Mouse (Mus musculus): ENCODE data around the gene Ror1. TPM values are rescaled to one million over a fixed set of nuclear protein-coding genes. Genes with fewer than 3 reads are reported as not detected.

Ror1 gene
- polyA plus RNA-seq, 1 experiment from 2014 or later = 6.9 TPM

- Histone ChIP-seq H3K9ac (ENCODE audit: low read length) (no peak overlapping the region), H3K4me1 (ENCODE audit: control insufficient read depth, insufficient read depth, low read length) (no peaks in the 10 kb centered on the region), H3K9me3 (ENCODE audit: control insufficient read depth, low read length) (no peaks in the 10 kb centered on the region), H3K4me3 (ENCODE audit: low read depth, low read length) (no peak overlapping the region), H3K36me3 (ENCODE audit: control insufficient read depth, insufficient read depth, low read length) (no peaks in the 10 kb centered on the region), H3K27me3 (ENCODE audit: control insufficient read depth, insufficient read depth, low read length) (no peaks in the 10 kb centered on the region), H3K4me2 (ENCODE audit: low read depth) (no peak overlapping the region), H3K27ac (ENCODE audit: low read depth, low read length) (no peak overlapping the region)
- ATAC-seq (ENCODE audit: insufficient read depth, low FRiP score, low TSS enrichment) (no peak), DNase-seq (ENCODE audit: low spot score) (no peak)
- 82% methylated on average over 4 of the region's 4 CpGs for WGBS
These were observed 286.2 kb downstream of the Ror1 start for GRCm38 (mm10) chr4:100381760-100382159.

GRCm38 (mm10) chr4:100386272-100386988 is 290.8 kb downstream of the Ror1 start:
- H3K9me3 ChIP-seq (ENCODE audit: control insufficient read depth, low read length) = no peaks in the 10 kb centered on the region
- H3K9ac ChIP-seq (ENCODE audit: low read length) = no peak overlapping the region
- H3K4me2 ChIP-seq (ENCODE audit: low read depth) = no peak overlapping the region
- 77% methylated on average over 5 of the region's 5 CpGs for WGBS
- no peak overlapping the region for H3K27ac ChIP-seq (ENCODE audit: low read depth, low read length)
- H3K4me3 ChIP-seq (ENCODE audit: low read depth, low read length) = no peak overlapping the region
- ATAC-seq (ENCODE audit: insufficient read depth, low FRiP score, low TSS enrichment) (no peak), DNase-seq (ENCODE audit: low spot score) (no peak)
- H3K36me3 ChIP-seq (ENCODE audit: control insufficient read depth, insufficient read depth, low read length) = no peaks in the 10 kb centered on the region
- no peaks in the 10 kb centered on the region for H3K4me1 ChIP-seq (ENCODE audit: control insufficient read depth, insufficient read depth, low read length)
- no peaks in the 10 kb centered on the region for H3K27me3 ChIP-seq (ENCODE audit: control insufficient read depth, insufficient read depth, low read length)

- no peak overlapping the region for H3K4me3 ChIP-seq (ENCODE audit: low read depth, low read length)
- no peaks in the 10 kb centered on the region for H3K27me3 ChIP-seq (ENCODE audit: control insufficient read depth, insufficient read depth, low read length)
- ATAC-seq (ENCODE audit: insufficient read depth, low FRiP score, low TSS enrichment) = no peak
- H3K27ac ChIP-seq (ENCODE audit: low read depth, low read length) = no peak overlapping the region
- no peaks in the 10 kb centered on the region for H3K9me3 ChIP-seq (ENCODE audit: control insufficient read depth, low read length)
- 84% methylated on average over 6 of the region's 6 CpGs for WGBS
- no peak overlapping the region for H3K9ac ChIP-seq (ENCODE audit: low read length)
- no peaks in the 10 kb centered on the region for H3K4me1 ChIP-seq (ENCODE audit: control insufficient read depth, insufficient read depth, low read length)
- DNase-seq (ENCODE audit: low spot score) = no peak
- no peak overlapping the region for H3K4me2 ChIP-seq (ENCODE audit: low read depth)
- no peaks in the 10 kb centered on the region for H3K36me3 ChIP-seq (ENCODE audit: control insufficient read depth, insufficient read depth, low read length)
These were observed 294.8 kb downstream of the Ror1 start for GRCm38 (mm10) chr4:100390436-100390835.

- Histone ChIP-seq H3K9me3 (ENCODE audit: control insufficient read depth, low read length) (no peaks in the 10 kb centered on the region), H3K36me3 (ENCODE audit: control insufficient read depth, insufficient read depth, low read length) (no peaks in the 10 kb centered on the region), H3K9ac (ENCODE audit: low read length) (no peak overlapping the region), H3K27me3 (ENCODE audit: control insufficient read depth, insufficient read depth, low read length) (no peaks in the 10 kb centered on the region), H3K4me3 (ENCODE audit: low read depth, low read length) (no peak overlapping the region), H3K27ac (ENCODE audit: low read depth, low read length) (no peak overlapping the region), H3K4me2 (ENCODE audit: low read depth) (no peak overlapping the region), H3K4me1 (ENCODE audit: control insufficient read depth, insufficient read depth, low read length) (no peaks in the 10 kb centered on the region)
- DNase-seq (ENCODE audit: low spot score) (no peak), ATAC-seq (ENCODE audit: insufficient read depth, low FRiP score, low TSS enrichment) (no peak)
- 78% methylated on average over 6 of the region's 6 CpGs for WGBS
These were observed 295.4 kb downstream of the Ror1 start for GRCm38 (mm10) chr4:100391021-100391420.

DNA sequence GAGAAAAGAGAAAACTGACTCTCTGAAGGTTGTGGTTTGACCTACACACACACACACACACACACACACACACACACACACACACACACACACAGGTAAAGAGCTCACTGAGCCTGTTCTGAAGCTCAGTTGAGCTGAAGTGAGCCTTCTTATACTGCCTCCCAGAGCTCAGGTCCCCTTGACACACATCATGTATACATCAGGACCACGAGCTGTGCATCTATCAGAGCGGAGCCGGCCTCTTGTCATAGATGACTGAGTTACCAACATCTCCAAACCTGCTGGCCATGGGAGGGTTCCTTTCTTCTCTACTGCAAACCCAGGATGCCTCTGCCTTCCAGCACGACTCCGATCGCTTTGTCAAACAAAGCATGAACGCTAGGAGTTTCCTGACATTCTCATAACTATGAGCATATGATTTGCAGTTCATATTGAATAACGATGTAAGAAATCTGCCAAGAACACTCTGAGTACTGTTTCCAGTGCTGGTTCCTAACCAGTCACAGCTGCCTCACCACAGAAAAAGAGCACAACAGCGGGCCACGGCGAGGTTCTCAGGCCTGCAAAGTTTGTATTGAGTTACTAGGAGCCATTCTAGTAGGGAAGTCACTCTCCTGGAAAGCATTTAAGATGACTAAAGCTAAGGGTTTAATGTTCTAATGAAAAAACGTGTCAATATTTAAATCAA is 297.9 kb downstream of the Ror1 start:
- no peak overlapping the region for H3K27ac ChIP-seq (ENCODE audit: low read depth, low read length)
- DNase-seq (ENCODE audit: low spot score) = no peak
- WGBS = 81% methylated on average over 12 of the region's 12 CpGs

GRCm38 (mm10) chr4:100395407-100395806 is 299.8 kb downstream of the Ror1 start:
- WGBS = 94% methylated on average over 4 of the region's 4 CpGs
- ATAC-seq (ENCODE audit: insufficient read depth, low FRiP score, low TSS enrichment) (no peak), DNase-seq (ENCODE audit: low spot score) (no peak)

More for the DNA sequence above, 297.9 kb downstream of the Ror1 start:
- Histone ChIP-seq H3K36me3 (ENCODE audit: control insufficient read depth, insufficient read depth, low read length) (no peaks in the 10 kb centered on the region), H3K9ac (ENCODE audit: low read length) (no peak overlapping the region), H3K9me3 (ENCODE audit: control insufficient read depth, low read length) (no peaks in the 10 kb centered on the region), H3K4me2 (ENCODE audit: low read depth) (no peak overlapping the region), H3K27me3 (ENCODE audit: control insufficient read depth, insufficient read depth, low read length) (no peaks in the 10 kb centered on the region), H3K4me1 (ENCODE audit: control insufficient read depth, insufficient read depth, low read length) (no peaks in the 10 kb centered on the region), H3K4me3 (ENCODE audit: low read depth, low read length) (no peak overlapping the region)
- no peak for ATAC-seq (ENCODE audit: insufficient read depth, low FRiP score, low TSS enrichment)

GRCm38 (mm10) chr4:100398079-100398478 is 302.5 kb downstream of the Ror1 start:
- no peak overlapping the region for H3K27ac ChIP-seq (ENCODE audit: low read depth, low read length)
- 70% methylated on average over 3 of the region's 3 CpGs for WGBS
- no peak overlapping the region for H3K9ac ChIP-seq (ENCODE audit: low read length)
- no peak overlapping the region for H3K4me2 ChIP-seq (ENCODE audit: low read depth)
- no peaks in the 10 kb centered on the region for H3K36me3 ChIP-seq (ENCODE audit: control insufficient read depth, insufficient read depth, low read length)
- no peaks in the 10 kb centered on the region for H3K9me3 ChIP-seq (ENCODE audit: control insufficient read depth, low read length)
- DNase-seq (ENCODE audit: low spot score) (no peak), ATAC-seq (ENCODE audit: insufficient read depth, low FRiP score, low TSS enrichment) (no peak)
- H3K27me3 ChIP-seq (ENCODE audit: control insufficient read depth, insufficient read depth, low read length) = no peaks in the 10 kb centered on the region
- no peak overlapping the region for H3K4me3 ChIP-seq (ENCODE audit: low read depth, low read length)
- H3K4me1 ChIP-seq (ENCODE audit: control insufficient read depth, insufficient read depth, low read length) = no peaks in the 10 kb centered on the region

More at GRCm38 (mm10) chr4:100395407-100395806, 299.8 kb downstream of the Ror1 start:
- Histone ChIP-seq H3K9ac (ENCODE audit: low read length) (no peak overlapping the region), H3K27ac (ENCODE audit: low read depth, low read length) (no peak overlapping the region), H3K4me3 (ENCODE audit: low read depth, low read length) (no peak overlapping the region), H3K36me3 (ENCODE audit: control insufficient read depth, insufficient read depth, low read length) (no peaks in the 10 kb centered on the region), H3K4me1 (ENCODE audit: control insufficient read depth, insufficient read depth, low read length) (no peaks in the 10 kb centered on the region), H3K9me3 (ENCODE audit: control insufficient read depth, low read length) (no peaks in the 10 kb centered on the region), H3K27me3 (ENCODE audit: control insufficient read depth, insufficient read depth, low read length) (no peaks in the 10 kb centered on the region), H3K4me2 (ENCODE audit: low read depth) (no peak overlapping the region)

GRCm38 (mm10) chr4:100401078-100401477 is 305.5 kb downstream of the Ror1 start:
- no peak for ATAC-seq (ENCODE audit: insufficient read depth, low FRiP score, low TSS enrichment)

More at GRCm38 (mm10) chr4:100401078-100401477, 305.5 kb downstream of the Ror1 start:
- no peak for DNase-seq (ENCODE audit: low spot score)
- H3K27ac ChIP-seq (ENCODE audit: low read depth, low read length) = no peak overlapping the region
- no peak overlapping the region for H3K9ac ChIP-seq (ENCODE audit: low read length)
- no peaks in the 10 kb centered on the region for H3K36me3 ChIP-seq (ENCODE audit: control insufficient read depth, insufficient read depth, low read length)
- no peaks in the 10 kb centered on the region for H3K4me1 ChIP-seq (ENCODE audit: control insufficient read depth, insufficient read depth, low read length)
- WGBS = 86% methylated on average over 3 of the region's 3 CpGs
- H3K9me3 ChIP-seq (ENCODE audit: control insufficient read depth, low read length) = no peaks in the 10 kb centered on the region
- H3K4me2 ChIP-seq (ENCODE audit: low read depth) = no peak overlapping the region
- H3K27me3 ChIP-seq (ENCODE audit: control insufficient read depth, insufficient read depth, low read length) = no peaks in the 10 kb centered on the region
- H3K4me3 ChIP-seq (ENCODE audit: low read depth, low read length) = no peak overlapping the region

Measured in neural tube, embryonic 11.5 days (tissue).